Mouse (Mus musculus): ENCODE measurements around the gene Trmt1.

Gene Trmt1

GRCm38 (mm10) chr8:84686191-84687002 lies at the start of gene Trmt1:
Gene Trmt1, plus strand, starts transcription at chr8:84686307.
- peak; percentile 52 to 67 for DNase-seq

DNA sequence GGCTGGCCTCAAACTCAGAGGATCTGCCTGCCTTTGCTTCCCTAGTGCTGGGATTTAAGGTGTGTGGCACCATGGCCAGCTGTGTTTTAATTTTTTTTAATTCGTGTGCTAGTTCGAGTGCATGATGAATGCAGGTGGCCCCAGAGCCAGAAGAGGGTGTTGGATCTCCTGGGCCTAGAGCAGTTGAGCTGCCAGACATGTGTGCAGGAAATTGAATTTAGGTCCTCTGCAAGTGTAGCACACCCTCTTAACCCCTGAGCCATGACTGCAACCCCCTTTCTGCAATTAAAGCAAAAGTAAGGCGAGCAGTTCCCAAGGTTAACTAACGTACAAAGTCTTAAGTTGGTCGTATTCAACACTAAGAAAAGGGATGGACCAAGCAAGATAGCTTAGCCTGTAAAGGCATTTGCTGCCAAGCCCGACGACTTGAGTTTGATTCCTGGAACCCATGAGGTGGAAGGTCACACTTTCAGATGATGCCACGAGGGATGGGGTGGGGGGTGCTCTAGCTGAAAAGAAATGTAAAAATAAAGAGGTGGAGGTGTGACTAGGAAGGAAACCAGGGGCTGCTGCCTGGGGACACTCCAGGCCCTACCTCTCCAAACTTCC lies 48.1 kb upstream of the Trmt1 start:
- peak; percentile 22 to 44 for DNase-seq

GRCm38 (mm10) chr8:84638555-84639161 lies 47.4 kb upstream of the Trmt1 start:
- DNase-seq, result peak; percentile 66 to 71

DNA sequence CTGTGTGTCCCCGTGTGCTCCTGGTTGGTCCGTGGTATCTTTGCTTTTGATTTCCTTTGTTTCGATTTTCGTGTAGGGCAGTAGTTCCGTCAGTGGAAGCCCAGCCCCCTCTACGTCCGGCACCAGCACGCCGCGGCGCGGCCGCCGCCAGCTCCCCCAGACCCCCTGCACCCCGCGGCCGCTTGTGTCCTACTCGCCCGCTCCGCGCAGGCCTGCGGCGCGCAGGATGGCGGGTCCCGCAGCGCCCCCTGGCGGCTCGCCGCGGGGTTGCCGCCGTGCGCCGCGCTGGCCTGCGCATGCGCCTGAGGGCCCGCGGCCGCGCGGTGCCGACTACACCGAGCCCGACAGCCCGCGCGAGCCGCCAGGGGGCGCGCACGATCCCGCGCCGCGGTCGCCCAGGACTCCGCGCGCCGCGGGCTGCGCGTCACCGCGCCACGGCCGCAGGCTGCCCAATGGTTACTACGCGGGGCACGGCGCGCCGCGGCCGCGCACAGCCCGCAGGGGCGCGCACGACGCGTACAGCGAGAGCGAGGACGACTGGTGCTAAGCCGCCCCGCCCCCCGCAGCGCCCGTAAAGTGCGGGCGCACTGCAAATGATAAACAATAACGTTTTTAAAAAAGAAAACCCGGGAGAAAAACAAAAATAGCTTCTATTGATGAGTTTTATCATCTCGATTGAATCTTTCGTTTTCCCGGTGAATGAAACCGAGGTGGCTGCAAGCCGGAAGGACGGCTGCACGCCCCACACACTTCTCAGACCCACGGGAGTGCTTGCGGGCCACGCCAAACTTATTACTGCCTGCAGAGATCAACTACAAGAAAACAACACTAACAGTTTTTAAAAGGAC lies 46.7 kb upstream of the Trmt1 start:
- peak; percentile 93 to 96 for DNase-seq

DNA sequence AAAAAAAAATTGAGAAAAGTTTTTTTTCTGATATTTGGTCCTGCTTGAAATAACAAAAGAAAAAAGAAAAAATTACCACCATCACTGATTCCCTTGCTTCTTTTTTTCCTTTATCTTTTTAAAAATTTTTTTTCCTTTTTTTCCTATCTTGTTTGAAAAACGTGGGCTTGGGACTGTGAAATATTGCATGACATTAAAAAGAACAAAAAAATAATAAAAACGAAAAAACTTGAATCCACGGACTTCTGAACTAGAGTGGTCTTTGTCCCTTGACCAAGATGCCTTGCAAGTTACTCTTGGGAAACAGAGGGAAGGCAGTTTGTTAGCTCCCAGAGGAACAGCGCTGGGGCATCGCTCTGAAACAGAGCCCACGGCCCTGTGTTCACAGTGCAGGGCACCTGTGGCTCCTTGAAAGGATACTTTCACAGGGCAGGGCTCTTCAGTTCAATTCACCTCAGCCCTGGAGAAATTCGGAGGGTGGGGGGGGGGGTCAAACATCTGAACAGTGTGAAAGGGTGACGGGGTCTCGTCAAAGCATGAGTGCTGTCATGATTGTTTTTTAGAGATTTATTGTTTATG lies 46.0 kb upstream of the Trmt1 start:
- DNase-seq, result no peak

GRCm38 (mm10) chr8:84640617-84641294 lies 45.4 kb upstream of the Trmt1 start:
- DNase-seq, result no peak

DNA sequence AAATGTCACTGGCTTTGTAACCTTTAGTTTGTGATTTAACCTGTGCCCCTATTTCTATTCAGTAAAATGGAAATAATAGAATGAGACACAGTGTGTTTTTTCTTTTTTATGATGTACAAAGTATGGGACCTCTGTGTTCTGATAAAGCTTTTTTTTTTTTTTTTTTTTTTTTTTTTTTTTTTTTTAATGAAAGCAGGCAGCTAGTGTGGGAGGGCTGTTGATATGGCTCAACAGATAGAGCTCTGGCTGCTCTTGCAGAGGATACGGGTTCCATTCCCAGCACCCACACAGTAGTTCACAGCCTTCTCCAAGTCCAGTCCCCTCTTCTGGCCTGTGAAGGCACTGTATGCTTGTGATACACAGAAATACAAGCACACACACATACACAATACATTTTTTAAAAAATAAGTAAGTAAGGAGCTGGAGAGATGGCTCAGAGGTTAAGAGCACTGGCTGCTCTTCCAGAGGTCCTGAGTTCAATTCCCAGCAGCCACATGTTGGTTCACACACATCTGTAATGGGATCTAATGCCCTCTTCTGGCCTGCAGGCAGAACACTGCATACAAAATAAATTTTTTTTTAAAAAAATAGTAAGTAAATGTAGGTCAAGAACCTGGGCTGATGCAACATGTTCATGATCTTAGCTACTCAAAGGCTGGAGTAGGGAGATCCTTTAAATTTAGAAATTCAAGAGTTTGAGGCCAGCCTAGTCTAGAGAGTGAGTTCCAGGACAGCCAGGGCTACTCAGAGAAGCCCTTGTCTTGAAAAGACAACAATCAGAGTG lies 44.3 kb upstream of the Trmt1 start:
- no peak for DNase-seq

GRCm38 (mm10) chr8:84643019-84643418 lies 43.1 kb upstream of the Trmt1 start:
- no peak for DNase-seq

GRCm38 (mm10) chr8:84646800-84647199 lies 39.3 kb upstream of the Trmt1 start:
- DNase-seq, result no peak

DNA sequence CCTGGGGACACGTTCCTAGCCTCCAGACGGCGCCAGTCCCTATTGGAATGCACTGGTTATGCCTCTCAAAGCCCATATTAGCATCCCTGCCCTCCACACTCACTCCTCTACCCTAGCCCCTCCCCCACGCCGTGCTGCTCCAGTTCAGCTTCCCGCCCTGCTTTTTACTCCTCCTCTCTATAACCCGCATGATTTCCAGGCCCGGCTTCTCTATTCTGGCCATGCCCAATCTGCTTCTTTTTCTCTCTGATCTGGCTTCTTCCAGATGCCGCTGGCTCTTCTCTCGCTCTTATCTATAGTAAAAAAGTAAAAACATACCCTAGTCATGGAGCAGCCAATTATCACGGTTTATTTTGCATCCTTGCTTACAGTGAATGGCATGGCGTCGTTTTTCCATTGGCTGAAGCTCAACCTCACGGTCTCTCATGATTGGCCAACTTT lies 38.6 kb upstream of the Trmt1 start:
- DNase-seq, result peak; percentile 62 to 68

DNA sequence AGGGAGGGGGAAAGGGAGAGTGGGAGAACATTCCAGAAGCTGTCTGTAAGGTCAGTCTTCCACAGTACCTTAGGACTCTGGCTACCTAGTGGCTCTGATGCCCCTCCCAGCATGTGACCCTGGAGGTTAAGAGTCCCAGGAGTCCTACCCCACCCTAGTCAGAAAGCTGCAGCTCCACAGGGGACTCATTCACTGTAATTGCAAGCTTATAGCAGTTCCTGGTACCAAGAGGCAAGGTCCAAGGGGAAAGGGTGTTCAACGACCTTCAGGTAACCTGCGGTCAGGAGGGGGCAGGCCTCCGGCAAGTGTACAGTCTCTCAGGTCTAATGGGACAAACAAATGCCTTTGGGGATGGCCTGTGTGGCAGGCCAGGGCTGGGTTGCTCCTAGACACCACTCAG lies 35.9 kb upstream of the Trmt1 start:
- DNase-seq, result no peak

GRCm38 (mm10) chr8:84653092-84653631 lies 32.9 kb upstream of the Trmt1 start:
- no peak for DNase-seq

DNA sequence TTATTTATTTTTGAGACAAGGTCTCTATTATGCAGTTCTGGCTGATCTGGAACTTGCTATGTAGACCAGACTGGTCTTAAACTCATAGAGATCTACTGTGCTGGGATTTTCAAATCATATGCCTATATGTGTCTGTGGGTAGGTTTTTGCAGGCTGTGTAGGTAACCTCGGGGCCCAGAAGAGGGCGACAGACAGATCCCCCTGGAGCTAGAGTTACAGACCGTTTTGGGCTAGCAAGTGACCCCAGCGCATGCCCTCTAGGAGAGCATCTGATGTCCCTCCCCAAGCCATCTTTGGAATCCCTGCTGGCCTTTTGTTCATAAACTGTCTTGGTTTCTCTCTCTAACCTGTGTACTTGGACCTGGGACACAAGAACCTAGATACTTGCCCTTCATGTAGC lies 31.5 kb upstream of the Trmt1 start:
- DNase-seq, result peak; percentile 31 to 47

DNA sequence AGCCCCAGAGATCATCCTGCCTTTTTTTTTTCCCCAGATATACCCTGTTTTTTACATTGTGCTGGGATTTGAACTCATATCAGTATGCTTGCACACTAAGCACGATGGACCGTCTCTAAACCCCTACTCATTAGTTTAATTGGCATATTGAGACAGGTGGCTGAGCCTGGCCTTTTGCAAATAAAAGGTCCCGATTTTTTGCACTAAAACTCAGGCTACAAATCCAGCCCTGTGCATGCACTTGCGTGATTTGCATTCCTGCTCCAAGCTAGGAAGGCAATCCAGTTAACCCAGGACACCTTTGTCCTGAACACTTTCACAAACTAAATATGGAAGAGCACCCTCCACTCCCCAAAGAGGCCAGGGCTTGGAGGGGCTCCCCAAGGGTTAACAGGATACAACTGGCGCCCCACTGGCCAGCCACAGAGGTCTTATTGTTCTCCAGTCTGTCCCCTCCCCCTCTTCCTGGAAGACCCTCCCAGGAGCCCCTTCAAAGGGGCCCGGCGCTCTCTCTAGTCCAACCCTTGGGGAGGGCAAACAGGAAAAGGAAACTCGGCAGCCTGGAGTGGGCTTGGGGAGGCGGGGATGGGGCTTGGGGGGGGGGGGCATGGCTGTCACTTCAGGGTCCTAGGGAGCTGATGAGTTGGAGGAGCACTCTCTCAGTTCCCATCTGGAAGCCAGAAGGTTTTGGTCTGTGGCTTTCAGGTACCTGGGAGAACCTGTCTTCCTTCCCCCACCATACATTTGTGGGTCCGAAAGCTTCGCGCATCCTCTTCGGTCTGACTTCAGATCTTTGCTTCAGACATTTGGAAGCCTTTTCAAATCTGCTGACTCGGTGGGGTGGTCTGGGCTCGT lies 30.5 kb upstream of the Trmt1 start:
- peak; percentile 52 to 69 for DNase-seq

DNA sequence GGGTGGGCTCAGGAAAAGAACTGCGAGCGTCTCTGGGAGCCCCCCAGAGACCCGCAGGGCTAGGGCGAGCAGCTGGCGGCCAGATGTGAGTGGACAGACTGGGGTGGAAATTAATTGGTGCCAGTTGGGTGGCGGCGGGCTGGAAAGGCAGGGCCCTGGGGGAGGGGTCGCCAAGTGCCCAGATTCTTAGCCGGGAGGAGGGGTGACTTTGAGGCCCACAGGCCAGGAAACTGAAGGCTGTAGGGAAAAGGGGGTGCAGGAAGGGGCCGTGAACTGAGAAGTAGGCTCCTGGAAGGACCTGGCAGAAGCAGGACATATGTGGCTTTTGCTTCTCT lies 29.9 kb upstream of the Trmt1 start:
- DNase-seq, result peak; percentile 58 to 76

DNA sequence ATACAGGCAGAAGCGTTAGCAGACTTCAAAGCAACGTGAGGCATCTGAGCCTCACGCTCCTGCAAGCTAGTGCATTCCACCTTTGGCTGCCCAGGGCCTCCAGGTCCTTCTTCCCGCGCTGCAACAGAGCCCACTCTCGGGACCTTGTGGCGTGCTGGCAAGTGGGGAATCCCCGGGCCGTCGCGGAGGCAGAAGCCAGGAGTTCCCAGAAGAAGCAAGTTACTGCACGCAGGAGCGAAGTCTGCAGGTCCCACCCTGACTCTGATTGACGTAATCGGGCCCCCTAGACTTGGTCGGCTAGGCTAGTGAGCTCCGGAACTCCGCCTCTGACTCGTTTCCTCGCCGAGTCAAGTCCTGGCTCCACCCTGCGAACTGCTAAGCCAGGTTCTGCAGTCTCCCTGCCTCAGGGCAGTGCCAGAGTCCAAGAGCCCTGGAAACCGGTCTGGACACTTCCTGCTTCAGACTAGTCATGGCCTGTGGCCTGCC lies 29.4 kb upstream of the Trmt1 start:
- DNase-seq, result peak; percentile 82 to 91

DNA sequence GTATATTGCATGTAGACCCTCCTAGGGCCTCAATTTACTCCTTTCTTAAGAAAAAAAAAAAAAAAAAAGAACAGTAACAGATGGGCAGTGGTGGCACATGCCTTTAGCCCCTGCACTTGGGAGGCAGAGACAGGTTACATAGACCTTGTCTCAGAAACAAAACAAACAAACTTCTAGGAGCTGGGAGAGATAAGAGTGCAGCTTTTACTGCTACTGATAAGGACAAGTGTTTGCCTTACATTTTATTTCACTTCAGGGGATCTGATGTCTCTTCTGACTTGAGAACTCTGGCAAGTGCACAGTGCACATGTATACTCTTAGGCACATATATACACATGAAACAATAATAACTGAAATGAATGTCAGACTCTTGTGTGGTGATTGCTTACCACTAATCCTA lies 28.9 kb upstream of the Trmt1 start:
- DNase-seq, result no peak

- DNase-seq, result peak in 1 of 2 experiments; percentile 30
Observed at GRCm38 (mm10) chr8:84657680-84658079, 28.4 kb upstream of the Trmt1 start.

- DNase-seq, result no peak
Observed at GRCm38 (mm10) chr8:84658951-84659350, 27.2 kb upstream of the Trmt1 start.
